ENCODE assay signal across 8 mouse cellular contexts in the genomic region with DNA sequence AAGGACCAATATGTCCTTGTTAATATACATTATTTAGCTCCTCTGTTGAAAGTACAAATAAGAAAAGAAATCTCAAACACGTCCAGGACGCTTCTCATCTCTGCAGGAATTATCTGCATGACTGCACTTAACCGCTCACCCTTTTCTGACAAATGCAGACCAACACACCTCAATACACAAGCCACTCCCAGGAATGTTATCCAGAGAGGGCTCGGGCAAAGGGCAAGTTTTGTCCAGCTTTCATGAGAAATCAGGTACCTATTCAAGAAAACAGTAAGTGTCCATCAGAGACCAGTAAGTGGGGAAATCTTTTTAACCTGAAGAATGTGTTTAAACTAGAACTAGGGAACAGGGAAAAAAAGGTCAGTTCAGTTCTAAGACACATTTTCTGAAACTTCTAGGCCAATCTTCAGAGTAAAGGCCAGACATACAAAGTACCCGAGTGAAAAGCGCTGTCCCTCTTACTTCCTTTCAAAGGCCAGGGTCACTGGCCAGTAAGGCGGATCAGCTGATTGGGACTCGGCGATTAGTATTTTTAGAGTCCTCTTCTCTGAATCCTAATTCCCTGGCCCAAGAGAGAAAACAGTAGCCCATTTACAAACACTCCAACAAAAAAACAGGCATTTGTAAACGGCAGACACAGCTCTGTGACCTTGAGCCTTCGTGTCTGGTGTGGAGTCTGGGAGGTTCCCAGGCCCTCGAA. TPM values are rescaled to one million over a fixed set of nuclear protein-coding genes. Genes with fewer than 3 reads are reported as not detected.
DNase-seq lines count a peak whose midpoint lies in the region; ATAC-seq and TF ChIP-seq lines count a peak whose summit lies in the region.

No protein-coding gene starts in this region.

- no peaks in the 10 kb centered on the region for H3K27me3 ChIP-seq in heart, embryonic 15.5 days
- H3K27me3 ChIP-seq in embryonic facial prominence, embryonic 15.5 days: no peaks in the 10 kb centered on the region
- H3K27me3 ChIP-seq in kidney, embryonic 14.5 days (ENCODE audit: control insufficient read depth, insufficient read depth, low read length): no peaks in the 10 kb centered on the region
- H3K27me3 ChIP-seq in neural tube, embryonic 12.5 days (replicated peaks): no peaks in the 10 kb centered on the region
- no peaks in the 10 kb centered on the region; the same call in 1 of the 2 replicates for H3K27me3 ChIP-seq in thymus, adult 2 months (ENCODE audit: control insufficient read depth, insufficient read depth, low read length)

- peaks cover 10% of the 10 kb centered on the region for H3K36me3 ChIP-seq in heart, embryonic 15.5 days
- H3K36me3 ChIP-seq in embryonic facial prominence, embryonic 15.5 days: peaks cover 15% of the 10 kb centered on the region; the same call in 1 of the 2 replicates
- peaks cover 11% of the 10 kb centered on the region; the same call in 1 of the 2 replicates for H3K36me3 ChIP-seq in kidney, embryonic 14.5 days (ENCODE audit: control insufficient read depth, insufficient read depth, low read length)
- H3K36me3 ChIP-seq in neural tube, embryonic 12.5 days: peaks cover 13% of the 10 kb centered on the region
- H3K36me3 ChIP-seq in thymus, adult 2 months (ENCODE audit: control insufficient read depth, insufficient read depth, low read length): no peaks in the 10 kb centered on the region

- intact Hi-C loops in heart, postnatal 25 days (cut with DNase I): no loop called here

- H3K4me3 ChIP-seq in heart, embryonic 15.5 days: peak overlapping the region; percentile 74
- peak overlapping the region; percentile 77 for H3K4me3 ChIP-seq in embryonic facial prominence, embryonic 15.5 days (replicated peaks)
- H3K4me3 ChIP-seq in kidney, embryonic 14.5 days (ENCODE audit: low read length): peak overlapping the region; percentile 66
- peak overlapping the region; percentile 90 for H3K4me3 ChIP-seq in neural tube, embryonic 12.5 days
- H3K4me3 ChIP-seq in thymus, adult 2 months (ENCODE audit: control insufficient read depth, insufficient read depth, low read length): no peak overlapping the region

- no peaks in the 10 kb centered on the region for H3K9me3 ChIP-seq in heart, embryonic 15.5 days (replicated peaks)
- no peaks in the 10 kb centered on the region for H3K9me3 ChIP-seq in embryonic facial prominence, embryonic 15.5 days (replicated peaks)
- H3K9me3 ChIP-seq in kidney, embryonic 14.5 days (ENCODE audit: control insufficient read depth, low read length): no peaks in the 10 kb centered on the region
- H3K9me3 ChIP-seq in neural tube, embryonic 12.5 days: no peaks in the 10 kb centered on the region

- TF ChIP-seq CTCF in thymus, adult 2 months (IDR thresholded peaks at IDR 0.05; ENCODE audit: borderline replicate concordance, control insufficient read depth, extremely low read depth, insufficient read depth, low read length, poor library complexity): no peak

- DNase-seq in heart, postnatal 25 days (ENCODE audit: low spot score): no peak
- DNase-seq in ovary, postnatal 14 days (ENCODE audit: low spot score): no peak
- no peak for DNase-seq in thymus, adult 2 months
- DNase-seq in spleen, postnatal 14 days (ENCODE audit: low spot score in 2 of 2): no peak

- peaks cover 7% of the 10 kb centered on the region for H3K4me1 ChIP-seq in heart, embryonic 15.5 days (replicated peaks)
- H3K4me1 ChIP-seq in embryonic facial prominence, embryonic 15.5 days: peaks cover 14% of the 10 kb centered on the region
- peaks cover 6% of the 10 kb centered on the region; the same call in 1 of the 2 replicates for H3K4me1 ChIP-seq in kidney, embryonic 14.5 days (ENCODE audit: control insufficient read depth, insufficient read depth, low read length)
- H3K4me1 ChIP-seq in neural tube, embryonic 12.5 days: peaks cover 5% of the 10 kb centered on the region; the same call in 1 of the 2 replicates
- H3K4me1 ChIP-seq in thymus, adult 2 months (replicated peaks; ENCODE audit: control insufficient read depth, insufficient read depth, low read length): no peaks in the 10 kb centered on the region

- no peak for TF ChIP-seq POLR2A in thymus, adult 2 months (IDR thresholded peaks at IDR 0.05; ENCODE audit: control insufficient read depth, extremely low read depth, insufficient read depth, low read length, poor library complexity)

- no peak for ATAC-seq in heart, embryonic 15.5 days (replicated peaks; ENCODE audit: insufficient number of reproducible peaks, insufficient read depth, low FRiP score, low read depth)
- no peak for ATAC-seq in embryonic facial prominence, embryonic 15.5 days (ENCODE audit: insufficient number of reproducible peaks, low FRiP score, low TSS enrichment, low read depth)
- ATAC-seq in kidney, embryonic 14.5 days (ENCODE audit: low FRiP score, low TSS enrichment): no peak
- no peak; the same call in 1 of the 2 replicates for ATAC-seq in neural tube, embryonic 12.5 days (ENCODE audit: low FRiP score, low read depth)

- H3K4me2 ChIP-seq in heart, embryonic 15.5 days: peak overlapping the region; percentile 72
- H3K4me2 ChIP-seq in embryonic facial prominence, embryonic 15.5 days (replicated peaks): peak overlapping the region; percentile 90
- peak overlapping the region; percentile 58 for H3K4me2 ChIP-seq in kidney, embryonic 14.5 days (replicated peaks; ENCODE audit: low read depth, low read length)
- H3K4me2 ChIP-seq in neural tube, embryonic 12.5 days (replicated peaks): peak overlapping the region; percentile 83

- peak overlapping the region; percentile 80 for H3K27ac ChIP-seq in heart, embryonic 15.5 days
- no peak overlapping the region for H3K27ac ChIP-seq in embryonic facial prominence, embryonic 15.5 days (replicated peaks)
- no peak overlapping the region for H3K27ac ChIP-seq in kidney, embryonic 14.5 days (ENCODE audit: low read depth, low read length)
- 0 out of 2 replicates have a peak overlapping the region, but pooled peaks have one; percentile 16 for H3K27ac ChIP-seq in neural tube, embryonic 12.5 days
- no peak overlapping the region for H3K27ac ChIP-seq in thymus, adult 2 months (ENCODE audit: control insufficient read depth, insufficient read depth, low read length)

- peak overlapping the region; percentile 80 for H3K9ac ChIP-seq in heart, embryonic 15.5 days
- peak overlapping the region; percentile 63 for H3K9ac ChIP-seq in embryonic facial prominence, embryonic 15.5 days
- peak overlapping the region; percentile 59 for H3K9ac ChIP-seq in kidney, embryonic 14.5 days (ENCODE audit: low read depth, low read length)
- H3K9ac ChIP-seq in neural tube, embryonic 12.5 days: peak overlapping the region; percentile 86

- 21% methylated on average over 12 of the region's 12 CpGs for WGBS in heart, embryonic 15.5 days
- WGBS in embryonic facial prominence, embryonic 15.5 days: 31% methylated on average over 12 of the region's 12 CpGs
- whole genome bisulfite sequencing in kidney, embryonic 14.5 days: 20% methylated on average over 12 of the region's 12 CpGs
- 19% methylated on average over 12 of the region's 12 CpGs for WGBS in neural tube, embryonic 12.5 days
- 56% methylated on average over 12 of the region's 12 CpGs for WGBS in thymus, adult 2 months

RNA-seq across cellular contexts. Expression of a gene that starts 0.8 kb away (rescaled TPM):
- polyA plus RNA-seq in heart, embryonic 15.5 days (2015; fragmentation: Nextera tagmentation; extraction: Ambion mirVana): 10.2 and 11.8 TPM in 2 replicates
- 1 to 10 TPM; 6.1 to 6.7 TPM for total RNA-seq in heart, postnatal 25 days (2021)
- polyA plus RNA-seq in embryonic facial prominence, embryonic 15.5 days (2015; fragmentation: Nextera tagmentation; extraction: Ambion mirVana): 5.7 TPM in 2 replicates
- 6.1 and 9.7 TPM in 2 replicates for polyA plus RNA-seq in kidney, embryonic 14.5 days (2014; fragmentation: Nextera tagmentation; extraction: Ambion mirVana)
- polyA plus RNA-seq in neural tube, embryonic 12.5 days (2016; fragmentation: Nextera tagmentation; extraction: Ambion mirVana): 9.4 and 11.5 TPM in 2 replicates
- 0.19 and 0.59 TPM in 2 replicates for polyA plus RNA-seq in thymus, adult 2 months (2012; rRNA removed)

RNA-seq across cellular contexts. Expression of a gene that starts 8.5 kb away (rescaled TPM):
- 11.0 and 11.3 TPM in 2 replicates for polyA plus RNA-seq in heart, embryonic 15.5 days (2015; fragmentation: Nextera tagmentation; extraction: Ambion mirVana)
- 100 to 1,000 TPM; 140 to 166 TPM for total RNA-seq in heart, postnatal 25 days (2021)
- 12.2 and 14.3 TPM in 2 replicates for polyA plus RNA-seq in embryonic facial prominence, embryonic 15.5 days (2015; fragmentation: Nextera tagmentation; extraction: Ambion mirVana)
- polyA plus RNA-seq in kidney, embryonic 14.5 days (2014; fragmentation: Nextera tagmentation; extraction: Ambion mirVana): 17.1 and 29.1 TPM in 2 replicates
- 17.1 and 19.2 TPM in 2 replicates for polyA plus RNA-seq in neural tube, embryonic 12.5 days (2016; fragmentation: Nextera tagmentation; extraction: Ambion mirVana)
- polyA plus RNA-seq in thymus, adult 2 months (2012; rRNA removed): 5.7 and 7.1 TPM in 2 replicates

Comparison
In these comparisons a context has a peak if more than half of its experiments do, and no peak if none do; other contexts are left out.
1. H3K27ac ChIP-seq: peak in heart, embryonic 15.5 days (single experiment) and neural tube, embryonic 12.5 days (single experiment); none in embryonic facial prominence, embryonic 15.5 days (single experiment), kidney, embryonic 14.5 days (single experiment) and thymus, adult 2 months (single experiment).
2. Peak in every context shown above with its lines, with median percentiles within 50 percentile points of each other: H3K4me2 ChIP-seq and H3K9ac ChIP-seq.